Mouse (Mus musculus): ENCODE results near the gene Smarcal1. TPM values are rescaled to one million over a fixed set of nuclear protein-coding genes. Genes with fewer than 3 reads are reported as not detected.

Gene Smarcal1
- 30.4 and 34.8 TPM in 2 replicates for polyA plus RNA-seq (2016; fragmentation: Nextera tagmentation; extraction: Ambion mirVana)

DNA sequence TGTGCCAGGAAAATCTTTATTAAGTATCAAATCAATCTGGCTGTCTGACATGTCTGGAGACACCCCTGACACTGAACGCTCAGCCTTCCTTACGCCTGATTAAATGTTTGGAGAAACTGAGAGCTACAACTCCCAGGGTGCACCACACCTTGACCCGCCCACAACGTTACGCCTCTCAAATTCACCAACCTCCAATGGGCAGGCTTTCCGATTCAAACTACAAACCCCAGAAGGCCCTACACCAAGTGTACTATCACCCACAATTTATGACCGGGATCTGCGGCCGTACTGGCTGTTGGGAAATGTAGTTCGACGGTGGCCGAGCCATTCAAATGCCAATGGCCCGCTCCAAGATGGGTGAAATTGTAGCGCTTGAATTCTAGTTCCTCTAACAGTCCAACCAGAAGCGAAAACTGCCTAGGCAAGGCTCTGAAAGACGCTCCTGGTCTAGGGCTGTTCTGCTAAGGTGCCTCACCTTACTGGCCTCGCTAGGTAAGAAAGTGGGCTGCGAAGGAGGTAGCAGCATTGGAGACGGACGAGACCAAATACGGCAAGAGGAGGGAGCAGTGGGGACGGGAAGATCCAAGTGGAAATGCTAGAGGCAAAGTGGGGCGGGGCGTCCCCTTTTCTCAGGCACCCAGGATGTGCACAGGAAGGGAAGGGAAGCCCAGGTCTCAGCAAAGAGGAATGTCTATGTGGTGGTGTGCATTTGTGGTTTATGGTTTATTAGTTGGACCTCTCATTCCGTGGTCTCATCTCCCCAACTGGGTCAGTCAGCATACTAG, at the start of gene Smarcal1:
Gene Smarcal1 (plus strand): TSS at position 305 of the 785 bp plus-strand sequence.
- DNase-seq (ENCODE audit: low spot score) = peak; percentile 91
- Histone ChIP-seq H3K4me3 (peak within 1 kb of the TSS; percentile 69), H3K27ac (peak within 1 kb of the TSS; percentile 88), H3K4me1 (peaks cover 30% of the 10 kb centered on the region), H3K9me3 (replicated peaks) (no peaks in the 10 kb centered on the region), H3K36me3 (peaks cover 27% of the 10 kb centered on the region), H3K27me3 (ENCODE audit: low read depth, poor library complexity, severe bottlenecking) (no peaks in the 10 kb centered on the region)
- under 1% methylated on average over 25 of the region's 25 CpGs for WGBS

GRCm38 (mm10) chr1:72533439-72533838, 49.6 kb upstream of the Smarcal1 start:
- Histone ChIP-seq H3K36me3 (no peaks in the 10 kb centered on the region), H3K4me1 (peaks cover 14% of the 10 kb centered on the region), H3K27me3 (ENCODE audit: low read depth, poor library complexity, severe bottlenecking) (peaks cover 53% of the 10 kb centered on the region), H3K4me3 (no peak overlapping the region), H3K9me3 (replicated peaks) (no peaks in the 10 kb centered on the region), H3K27ac (no peak overlapping the region)
- DNase-seq (ENCODE audit: low spot score) = no peak

- no peak overlapping the region for H3K27ac ChIP-seq
- no peaks in the 10 kb centered on the region for H3K9me3 ChIP-seq (replicated peaks)
- no peak for DNase-seq (ENCODE audit: low spot score)
- H3K36me3 ChIP-seq = no peaks in the 10 kb centered on the region
- H3K4me3 ChIP-seq = peak overlapping the region; percentile 36
- peaks cover 14% of the 10 kb centered on the region for H3K4me1 ChIP-seq
- 1% methylated on average over 34 of the region's 36 CpGs for WGBS
- H3K27me3 ChIP-seq (ENCODE audit: low read depth, poor library complexity, severe bottlenecking) = peaks cover 53% of the 10 kb centered on the region
Observed at GRCm38 (mm10) chr1:72535725-72536571, 47.1 kb upstream of the Smarcal1 start.

DNA sequence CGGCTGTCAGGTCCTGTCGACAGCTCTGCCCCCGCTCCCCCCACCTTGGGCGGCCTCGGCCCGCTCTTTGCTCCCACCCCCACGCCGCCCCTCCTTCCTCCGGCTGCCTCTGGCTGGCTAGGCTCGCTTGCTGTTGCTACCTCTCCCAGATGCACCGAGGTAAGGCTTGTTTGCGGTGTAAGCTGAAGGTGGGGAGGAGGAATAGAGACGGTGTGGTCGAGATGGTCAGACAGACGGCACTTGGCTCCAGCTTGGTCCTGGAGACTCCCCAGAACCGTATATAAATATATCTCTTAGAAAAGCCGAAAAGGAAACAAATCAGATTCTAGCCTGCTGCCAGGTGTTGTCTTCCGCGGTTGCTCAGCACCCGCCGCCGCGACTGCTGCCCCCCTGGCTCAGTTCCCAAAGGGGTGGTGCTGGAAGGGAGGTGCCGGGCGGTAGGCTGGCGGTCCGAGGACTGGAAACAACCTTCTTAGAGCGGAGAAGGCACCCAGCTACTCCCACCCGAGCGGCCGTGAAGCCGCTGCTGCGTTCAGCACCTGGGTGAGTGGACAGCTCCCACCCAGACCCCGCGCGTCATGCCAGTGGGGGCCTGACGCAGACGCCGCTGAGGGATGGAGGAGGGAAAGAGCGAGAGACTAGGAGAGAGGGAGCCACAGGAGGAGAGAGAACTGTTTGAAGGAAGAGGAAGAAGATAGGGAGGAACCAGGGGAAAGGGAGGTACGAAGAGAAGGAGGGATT, 46.3 kb upstream of the Smarcal1 start, which contains the start of gene March4:
Gene March4 (minus strand): TSS at position 320 of the 741 bp plus-strand sequence.
- Histone ChIP-seq H3K4me1 (peaks cover 14% of the 10 kb centered on the region), H3K9me3 (replicated peaks) (no peaks in the 10 kb centered on the region), H3K27ac (no peak within 1 kb of the TSS), H3K4me3 (peak within 1 kb of the TSS; percentile 36), H3K36me3 (no peaks in the 10 kb centered on the region), H3K27me3 (ENCODE audit: low read depth, poor library complexity, severe bottlenecking) (peaks cover 53% of the 10 kb centered on the region)
- under 1% methylated on average over 41 of the region's 41 CpGs for WGBS
- DNase-seq (ENCODE audit: low spot score) = peak; percentile 93

DNA sequence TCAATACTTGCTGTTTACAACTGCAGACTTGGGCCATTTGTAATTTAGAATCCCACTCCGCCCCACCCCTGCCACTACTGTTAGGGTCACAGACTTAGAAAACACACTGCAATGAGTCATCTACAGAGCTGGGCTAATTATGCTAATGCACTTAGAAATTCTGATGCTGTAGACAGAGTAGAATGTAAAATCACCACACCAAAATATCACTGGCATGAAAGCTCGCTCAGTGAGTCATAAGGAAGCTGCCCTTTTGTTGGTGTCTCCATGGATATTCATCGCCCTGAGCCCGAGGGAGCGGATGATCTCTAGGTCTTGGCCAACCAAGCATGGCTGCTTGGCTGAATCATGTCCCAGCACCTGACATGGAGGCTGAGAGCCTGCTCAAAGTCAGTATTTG, 44.8 kb upstream of the Smarcal1 start:
- Histone ChIP-seq H3K4me3 (no peak overlapping the region), H3K9me3 (replicated peaks) (no peaks in the 10 kb centered on the region), H3K27ac (no peak overlapping the region), H3K4me1 (peaks cover 14% of the 10 kb centered on the region), H3K27me3 (ENCODE audit: low read depth, poor library complexity, severe bottlenecking) (peaks cover 49% of the 10 kb centered on the region), H3K36me3 (no peaks in the 10 kb centered on the region)
- whole genome bisulfite sequencing = 90% methylated on average over 5 of the region's 5 CpGs
- DNase-seq (ENCODE audit: low spot score) = no peak

DNA sequence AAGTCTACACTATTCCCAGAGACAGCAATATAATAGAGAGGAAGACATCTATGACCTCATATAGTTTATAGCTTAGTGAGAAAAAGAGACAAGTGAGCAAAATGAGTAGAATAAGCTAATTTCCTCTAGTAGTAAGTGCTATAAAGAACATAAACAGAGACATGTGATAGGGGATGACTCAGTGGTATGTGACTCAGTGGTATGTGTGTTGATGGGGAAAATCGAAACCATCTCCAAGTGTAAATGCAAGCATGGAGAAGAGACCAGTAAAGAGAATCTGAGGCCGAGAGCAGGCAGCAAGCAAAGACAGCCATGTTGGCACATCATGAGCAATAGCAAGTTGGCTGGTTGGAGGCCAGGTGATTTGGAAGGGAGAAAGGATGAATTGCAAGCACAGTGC, 32.7 kb upstream of the Smarcal1 start:
- Histone ChIP-seq H3K27ac (no peak overlapping the region), H3K4me1 (no peaks in the 10 kb centered on the region), H3K27me3 (ENCODE audit: low read depth, poor library complexity, severe bottlenecking) (no peaks in the 10 kb centered on the region), H3K9me3 (replicated peaks) (no peaks in the 10 kb centered on the region), H3K36me3 (no peaks in the 10 kb centered on the region), H3K4me3 (no peak overlapping the region)
- DNase-seq (ENCODE audit: low spot score) = no peak
- WGBS = 87% methylated on average over 2 of the region's 2 CpGs

GRCm38 (mm10) chr1:72556471-72556870, 26.6 kb upstream of the Smarcal1 start:
- Histone ChIP-seq H3K36me3 (no peaks in the 10 kb centered on the region), H3K27me3 (ENCODE audit: low read depth, poor library complexity, severe bottlenecking) (no peaks in the 10 kb centered on the region), H3K4me1 (no peaks in the 10 kb centered on the region), H3K9me3 (replicated peaks) (no peaks in the 10 kb centered on the region), H3K27ac (no peak overlapping the region), H3K4me3 (no peak overlapping the region)
- no peak for DNase-seq (ENCODE audit: low spot score)
- WGBS = 91% methylated on average over 3 of the region's 3 CpGs

DNA sequence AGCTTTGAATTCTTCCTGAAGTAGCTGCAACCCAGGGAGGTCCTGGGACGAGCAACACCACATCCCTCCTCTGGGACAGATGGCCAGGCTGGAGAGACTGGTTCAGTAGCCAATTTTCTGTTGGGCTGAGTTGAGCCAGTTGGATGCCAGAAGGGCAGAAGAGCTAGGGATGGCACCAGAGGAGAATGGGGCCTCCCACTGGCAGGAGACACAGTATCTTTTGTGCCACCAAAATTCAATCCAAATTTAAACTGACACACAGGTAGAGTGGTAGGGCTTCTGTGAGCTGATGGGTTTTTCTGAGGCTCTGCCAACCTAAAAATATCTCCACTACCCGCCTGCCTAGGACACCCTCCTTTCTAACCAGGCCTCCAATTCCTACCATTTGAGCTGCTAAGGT, 24.4 kb upstream of the Smarcal1 start:
- no peaks in the 10 kb centered on the region for H3K4me1 ChIP-seq
- DNase-seq (ENCODE audit: low spot score) = no peak
- no peaks in the 10 kb centered on the region for H3K36me3 ChIP-seq
- no peak overlapping the region for H3K4me3 ChIP-seq
- no peak overlapping the region for H3K27ac ChIP-seq
- no peaks in the 10 kb centered on the region for H3K9me3 ChIP-seq (replicated peaks)
- H3K27me3 ChIP-seq (ENCODE audit: low read depth, poor library complexity, severe bottlenecking) = no peaks in the 10 kb centered on the region
- 68% methylated on average over 2 of the region's 2 CpGs for WGBS

DNA sequence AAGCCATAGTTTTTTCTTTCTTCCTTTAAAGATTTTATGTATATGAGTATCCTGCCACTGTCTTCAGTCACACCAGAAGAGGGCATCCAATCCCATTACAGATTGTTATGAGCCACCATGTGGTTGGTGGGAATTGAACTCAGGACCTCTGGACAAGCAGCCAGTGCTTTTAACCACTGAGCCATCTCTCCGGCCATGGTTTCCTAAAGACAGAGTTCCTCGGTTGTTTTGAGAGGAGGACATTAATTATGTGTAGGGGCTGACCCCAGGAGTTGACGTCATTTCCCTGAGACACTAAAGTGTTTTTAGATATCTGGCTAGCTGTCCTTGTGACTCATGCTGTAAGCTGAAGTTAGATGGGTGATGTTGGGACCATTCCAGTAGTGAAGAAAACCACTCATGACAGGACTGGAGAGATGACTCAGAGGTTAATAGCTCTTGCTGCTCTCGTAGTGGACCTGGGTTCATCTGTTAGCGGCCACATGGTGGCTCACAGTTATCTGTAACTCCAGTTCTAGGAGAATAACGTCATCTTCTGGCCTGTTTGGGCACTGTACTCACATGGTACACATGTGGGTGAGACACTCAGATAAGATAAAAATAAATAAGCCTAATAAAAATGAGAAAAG, 18.6 kb upstream of the Smarcal1 start:
- no peak overlapping the region for H3K4me3 ChIP-seq
- no peak overlapping the region for H3K27ac ChIP-seq
- no peak for DNase-seq (ENCODE audit: low spot score)
- 79% methylated on average over 6 of the region's 6 CpGs for WGBS
- peaks cover 5% of the 10 kb centered on the region for H3K4me1 ChIP-seq
- no peaks in the 10 kb centered on the region for H3K36me3 ChIP-seq
- H3K9me3 ChIP-seq (replicated peaks) = no peaks in the 10 kb centered on the region
- no peaks in the 10 kb centered on the region for H3K27me3 ChIP-seq (ENCODE audit: low read depth, poor library complexity, severe bottlenecking)

- H3K27ac ChIP-seq = peak overlapping the region; percentile 67; the same call in 1 of the 2 replicates
- peaks cover 8% of the 10 kb centered on the region for H3K4me1 ChIP-seq
- no peaks in the 10 kb centered on the region for H3K36me3 ChIP-seq
- H3K9me3 ChIP-seq (replicated peaks) = no peaks in the 10 kb centered on the region
- WGBS = 45% methylated on average over 9 of the region's 9 CpGs
- no peak for DNase-seq (ENCODE audit: low spot score)
- no peak overlapping the region for H3K4me3 ChIP-seq
- no peaks in the 10 kb centered on the region for H3K27me3 ChIP-seq (ENCODE audit: low read depth, poor library complexity, severe bottlenecking)
Observed at GRCm38 (mm10) chr1:72567056-72567455, 16.0 kb upstream of the Smarcal1 start.

DNA sequence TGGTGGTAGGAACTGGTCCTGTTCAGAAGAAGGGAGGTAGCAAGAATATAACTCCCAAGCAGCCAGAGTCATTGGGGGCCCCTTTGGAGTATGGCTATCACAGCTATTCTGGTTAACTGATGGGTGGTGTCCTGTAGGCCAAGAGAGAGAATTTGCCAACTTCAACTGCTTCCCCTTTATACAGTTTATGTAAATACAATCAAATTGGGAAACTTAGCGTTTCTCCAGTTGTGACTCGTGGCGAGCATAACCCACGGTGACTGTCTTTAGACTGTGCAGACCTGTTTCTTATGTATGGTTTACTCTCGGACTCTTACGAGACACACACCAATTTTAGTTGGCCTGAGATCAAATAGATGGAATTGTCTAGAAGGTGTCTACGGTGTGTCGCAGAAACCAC, 14.3 kb upstream of the Smarcal1 start:
- peaks cover 16% of the 10 kb centered on the region for H3K4me1 ChIP-seq
- WGBS = 95% methylated on average over 8 of the region's 8 CpGs
- no peaks in the 10 kb centered on the region for H3K36me3 ChIP-seq
- H3K9me3 ChIP-seq (replicated peaks) = no peaks in the 10 kb centered on the region
- no peak overlapping the region for H3K4me3 ChIP-seq
- no peak for DNase-seq (ENCODE audit: low spot score)
- H3K27ac ChIP-seq = no peak overlapping the region
- H3K27me3 ChIP-seq (ENCODE audit: low read depth, poor library complexity, severe bottlenecking) = no peaks in the 10 kb centered on the region

- no peaks in the 10 kb centered on the region for H3K36me3 ChIP-seq
- DNase-seq (ENCODE audit: low spot score) = no peak
- WGBS = 30% methylated on average over 7 of the region's 7 CpGs
Observed at GRCm38 (mm10) chr1:72574047-72574446, 9.0 kb upstream of the Smarcal1 start.

More at GRCm38 (mm10) chr1:72574047-72574446, 9.0 kb upstream of the Smarcal1 start:
- no peak overlapping the region for H3K27ac ChIP-seq
- H3K9me3 ChIP-seq (replicated peaks) = no peaks in the 10 kb centered on the region
- H3K4me1 ChIP-seq = peaks cover 49% of the 10 kb centered on the region
- peaks cover 16% of the 10 kb centered on the region; the same call in 1 of the 2 replicates for H3K27me3 ChIP-seq (ENCODE audit: low read depth, poor library complexity, severe bottlenecking)
- no peak overlapping the region for H3K4me3 ChIP-seq

Measured in limb, embryonic 10.5 days (tissue).